ENCODE assay signal across 31 mouse cellular contexts in the genomic region with DNA sequence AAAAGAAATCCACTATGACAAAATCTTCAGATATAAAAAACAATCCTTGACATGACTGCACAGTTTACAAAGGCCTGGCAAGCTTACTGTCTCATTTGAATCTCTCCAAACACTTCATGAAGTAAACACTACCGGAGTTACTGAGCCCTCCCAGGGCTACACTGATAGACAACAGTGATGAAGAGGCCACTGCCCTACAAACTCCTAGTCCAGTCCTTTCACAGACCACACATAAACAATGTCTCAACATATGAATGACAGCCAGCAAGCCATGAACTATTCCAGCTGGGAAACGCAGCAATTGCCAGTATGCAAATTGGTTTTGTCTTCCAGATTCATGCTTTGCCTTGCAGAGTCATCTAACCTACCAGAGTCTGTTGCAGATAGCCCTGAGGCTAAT.
DNase-seq lines count a peak whose midpoint lies in the region; ATAC-seq and TF ChIP-seq lines count a peak whose summit lies in the region.
"Had no signal": no experiment of that assay in that cellular context is flagged by ENCODE, and none has a peak within 500 bp of the region (broad histone marks: within the 10 kb centered on the region; RNA-seq: fewer than 3 reads in every experiment).

No protein-coding gene starts in this region.

- DNase-seq in heart, adult 11 months, result peak; percentile 25
- no peak for DNase-seq in heart, postnatal 14 days
- no peak for DNase-seq in lung, postnatal 14 days
- DNase-seq in lung, postnatal 10 days, result peak; percentile 27
- no peak for DNase-seq in lung, postnatal 36 days
- peak; percentile 31 for DNase-seq in brain, embryonic 14.5 days (ENCODE audit: low read depth)
- no peak for DNase-seq in liver
- DNase-seq: adrenal gland, postnatal 10 days; adrenal gland, postnatal 36 days; B cell, adult 2 months; cerebellum, adult 11-12 months; cerebellum, adult 8-10 months; cerebellum, postnatal 36 days; embryo, embryonic 11 days; forebrain, postnatal 0 days; gastrocnemius, adult 2 months; gastrocnemius, postnatal 25 days; heart, adult 2 months had no signal

- H3K27me3 ChIP-seq in lung, embryonic 15.5 days, result no peaks in the 10 kb centered on the region
- H3K27me3 ChIP-seq: CH12.LX; embryonic facial prominence, embryonic 13.5 days; heart, embryonic 13.5 days; hindbrain, embryonic 13.5 days; Patski had no signal

- 43% methylated on average over 2 of the region's 2 CpGs for WGBS in lung, embryonic 15.5 days

- no peak overlapping the region for H3K4me3 ChIP-seq in lung, embryonic 15.5 days
- H3K4me3 ChIP-seq: embryonic facial prominence, embryonic 10.5 days; embryonic facial prominence, embryonic 13.5 days; erythroblast, embryonic 14.5 days; gastrocnemius, adult 2 months; heart, adult 2 months; heart, embryonic 10.5 days; heart, embryonic 13.5 days; hindbrain, embryonic 13.5 days had no signal

- TF ChIP-seq CTCF in brain, embryonic 14.5 days (IDR thresholded peaks at IDR 0.05; ENCODE audit: borderline replicate concordance, extremely low read depth, insufficient read depth, insufficient read length), result no peak

- intact Hi-C loops in heart, postnatal 14 days (cut with DNase I), result no loop called here

- peak; percentile 79; the same call in 1 of the 2 replicates for ATAC-seq in lung, embryonic 15.5 days (ENCODE audit: borderline replicate concordance, extremely low read depth, low FRiP score, low TSS enrichment)
- ATAC-seq: forebrain, embryonic 14.5 days; forebrain, postnatal 0 days; hindbrain, embryonic 16.5 days; inflammation-experienced regulatory T-cells, adult 6 months; Patski had no signal

- H3K9ac ChIP-seq in lung, embryonic 15.5 days, result no peak overlapping the region
- H3K9ac ChIP-seq: embryonic facial prominence, embryonic 13.5 days; forebrain, postnatal 0 days; heart, embryonic 13.5 days; hindbrain, embryonic 13.5 days had no signal

- no peak overlapping the region for H3K4me2 ChIP-seq in lung, embryonic 15.5 days
- H3K4me2 ChIP-seq: embryonic facial prominence, embryonic 13.5 days; heart, embryonic 13.5 days; hindbrain, embryonic 13.5 days had no signal

- no peaks in the 10 kb centered on the region for H3K36me3 ChIP-seq in lung, embryonic 15.5 days
- H3K36me3 ChIP-seq: embryonic facial prominence, embryonic 10.5 days; embryonic facial prominence, embryonic 13.5 days; G1E; heart, embryonic 10.5 days; heart, embryonic 13.5 days; hindbrain, embryonic 13.5 days had no signal

- no peak for TF ChIP-seq POLR2A in brain, embryonic 14.5 days (IDR thresholded peaks at IDR 0.05; ENCODE audit: borderline replicate concordance, extremely low read depth, insufficient read depth, insufficient read length, poor library complexity, severe bottlenecking)

- no peaks in the 10 kb centered on the region for H3K4me1 ChIP-seq in lung, embryonic 15.5 days
- H3K4me1 ChIP-seq: embryonic facial prominence, embryonic 10.5 days; embryonic facial prominence, embryonic 13.5 days; heart, embryonic 10.5 days; heart, embryonic 13.5 days; hindbrain, embryonic 13.5 days had no signal

- H3K27ac ChIP-seq in lung, embryonic 15.5 days, result no peak overlapping the region
- H3K27ac ChIP-seq: embryonic facial prominence, embryonic 10.5 days; embryonic facial prominence, embryonic 13.5 days; gastrocnemius, adult 2 months; heart, adult 2 months; heart, embryonic 10.5 days; heart, embryonic 13.5 days; hindbrain, embryonic 13.5 days had no signal

- H3K9me3 ChIP-seq in lung, embryonic 15.5 days, result no peaks in the 10 kb centered on the region
- H3K9me3 ChIP-seq: embryonic facial prominence, embryonic 10.5 days; embryonic facial prominence, embryonic 13.5 days; G1E; heart, embryonic 10.5 days; heart, embryonic 13.5 days; hindbrain, embryonic 13.5 days had no signal

Comparison
In these comparisons a context has a peak if more than half of its experiments do, and no peak if none do; other contexts are left out.
1. DNase-seq: peak in heart, adult 11 months (single experiment), lung, postnatal 10 days (single experiment) and brain, embryonic 14.5 days (single experiment); none in heart, postnatal 14 days (0 of 2), lung, postnatal 14 days (single experiment), lung, postnatal 36 days (single experiment) and liver (single experiment).